ENCODE assay signal across 22 mouse cellular contexts in the genomic region with DNA sequence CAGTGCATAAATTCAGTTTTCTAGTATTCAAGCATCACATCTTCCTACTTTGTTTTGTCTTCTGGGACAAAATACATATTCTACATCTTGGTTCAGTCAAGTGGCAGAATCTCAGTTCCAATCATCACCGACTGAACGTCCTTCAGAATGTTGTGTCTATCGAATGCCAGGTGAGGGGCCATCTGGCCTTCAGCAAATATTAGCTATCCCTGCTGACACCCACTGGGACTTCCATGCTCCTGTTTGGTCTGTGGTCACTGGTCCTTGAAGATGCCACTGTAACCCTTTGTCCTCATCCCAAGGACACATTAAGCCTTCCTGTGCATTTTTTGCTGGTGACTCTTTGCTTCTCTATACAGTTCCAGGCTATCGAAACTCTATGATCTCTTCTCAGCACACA.
DNase-seq lines count a peak whose midpoint lies in the region; ATAC-seq and TF ChIP-seq lines count a peak whose summit lies in the region.
"Had no signal": no experiment of that assay in that cellular context is flagged by ENCODE, and none has a peak within 500 bp of the region (broad histone marks: within the 10 kb centered on the region; RNA-seq: fewer than 3 reads in every experiment).

No protein-coding gene starts in this region.

- H3K4me2 ChIP-seq in hindbrain, postnatal 0 days (ENCODE audit: low read depth, low read length), result no peak overlapping the region
- no peak overlapping the region for H3K4me2 ChIP-seq in hindbrain, embryonic 11.5 days (replicated peaks; ENCODE audit: low read depth, low read length)
- H3K4me2 ChIP-seq: embryonic facial prominence, embryonic 15.5 days; heart, embryonic 11.5 days; hindbrain, embryonic 15.5 days had no signal

- peak; percentile 7 for DNase-seq in hindbrain, postnatal 0 days (ENCODE audit: low spot score)
- no peak for DNase-seq in hindbrain, embryonic 11.5 days (ENCODE audit: low spot score)
- peak; percentile 20 for DNase-seq in cerebellum, adult 11 months
- DNase-seq in cerebellum, adult 8-10 months, result peak; percentile 19
- peak; percentile 48 to 71 for DNase-seq in cerebellum, postnatal 14 days
- no peak for DNase-seq in frontal cortex, postnatal 36 days (ENCODE audit: low spot score in 2 of 2)
- DNase-seq in kidney, adult 18-20 months, result no peak
- no peak for DNase-seq in liver
- DNase-seq: adrenal gland, adult 2 months; adrenal gland, postnatal 25 days; embryo, embryonic 11 days; gastrocnemius, postnatal 10 days; heart, adult 2 months; kidney, adult 11 months had no signal

- 85% methylated on average over 4 of the region's 4 CpGs for WGBS in hindbrain, postnatal 0 days
- WGBS in hindbrain, embryonic 11.5 days, result 93% methylated on average over 4 of the region's 4 CpGs

- H3K4me3 ChIP-seq in hindbrain, postnatal 0 days (ENCODE audit: low read length), result no peak overlapping the region
- no peak overlapping the region for H3K4me3 ChIP-seq in hindbrain, embryonic 11.5 days (ENCODE audit: low read depth, low read length)
- H3K4me3 ChIP-seq: embryonic facial prominence, embryonic 15.5 days; erythroblast, embryonic 14.5 days; forebrain, embryonic 10.5 days; heart, adult 2 months; hindbrain, embryonic 10.5 days; hindbrain, embryonic 15.5 days had no signal

- no peaks in the 10 kb centered on the region for H3K36me3 ChIP-seq in hindbrain, postnatal 0 days (ENCODE audit: insufficient read depth, low read length)
- no peaks in the 10 kb centered on the region for H3K36me3 ChIP-seq in hindbrain, embryonic 11.5 days (ENCODE audit: control insufficient read depth, insufficient read depth, low read length)
- H3K36me3 ChIP-seq: embryonic facial prominence, embryonic 15.5 days; forebrain, embryonic 10.5 days; hindbrain, embryonic 10.5 days; hindbrain, embryonic 15.5 days had no signal

- H3K4me1 ChIP-seq in hindbrain, postnatal 0 days (ENCODE audit: insufficient read depth, low read length), result no peaks in the 10 kb centered on the region
- H3K4me1 ChIP-seq in hindbrain, embryonic 11.5 days (replicated peaks; ENCODE audit: control insufficient read depth, insufficient read depth, low read length), result no peaks in the 10 kb centered on the region
- H3K4me1 ChIP-seq: embryonic facial prominence, embryonic 15.5 days; forebrain, embryonic 10.5 days; hindbrain, embryonic 10.5 days; hindbrain, embryonic 15.5 days had no signal

- H3K9me3 ChIP-seq in hindbrain, postnatal 0 days (ENCODE audit: low read length), result no peaks in the 10 kb centered on the region
- no peaks in the 10 kb centered on the region for H3K9me3 ChIP-seq in hindbrain, embryonic 11.5 days (ENCODE audit: control insufficient read depth, low read length)
- H3K9me3 ChIP-seq: embryonic facial prominence, embryonic 15.5 days; forebrain, embryonic 10.5 days; hindbrain, embryonic 10.5 days; hindbrain, embryonic 15.5 days had no signal

- no peak for TF ChIP-seq CTCF in hindbrain, postnatal 0 days (IDR thresholded peaks at IDR 0.05; ENCODE audit: low read depth)

- H3K27ac ChIP-seq in hindbrain, postnatal 0 days, result no peak overlapping the region
- H3K27ac ChIP-seq in hindbrain, embryonic 11.5 days (ENCODE audit: low read depth, low read length), result no peak overlapping the region
- H3K27ac ChIP-seq: embryonic facial prominence, embryonic 15.5 days; forebrain, embryonic 10.5 days; heart, adult 2 months; hindbrain, embryonic 10.5 days; hindbrain, embryonic 15.5 days had no signal

- H3K9ac ChIP-seq in hindbrain, postnatal 0 days (replicated peaks; ENCODE audit: low read length), result no peak overlapping the region
- no peak overlapping the region for H3K9ac ChIP-seq in hindbrain, embryonic 11.5 days (ENCODE audit: low read depth, low read length)
- H3K9ac ChIP-seq: embryonic facial prominence, embryonic 15.5 days; hindbrain, embryonic 15.5 days had no signal

- no peaks in the 10 kb centered on the region for H3K27me3 ChIP-seq in hindbrain, postnatal 0 days (ENCODE audit: insufficient read depth, low read length)
- no peaks in the 10 kb centered on the region for H3K27me3 ChIP-seq in hindbrain, embryonic 11.5 days (ENCODE audit: control insufficient read depth, insufficient read depth, low read length)
- H3K27me3 ChIP-seq: CH12.LX; embryonic facial prominence, embryonic 15.5 days; hindbrain, embryonic 15.5 days had no signal

- ATAC-seq in hindbrain, postnatal 0 days, result no peak
- no peak for ATAC-seq in hindbrain, embryonic 11.5 days (ENCODE audit: low FRiP score)
- ATAC-seq: forebrain, embryonic 14.5 days had no signal

Comparison
In these comparisons a context has a peak if more than half of its experiments do, and no peak if none do; other contexts are left out.
1. DNase-seq: peak in hindbrain, postnatal 0 days (single experiment), cerebellum, adult 11 months (single experiment), cerebellum, adult 8-10 months (single experiment) and cerebellum, postnatal 14 days (2 of 2); none in hindbrain, embryonic 11.5 days (single experiment), frontal cortex, postnatal 36 days (0 of 2), kidney, adult 18-20 months (single experiment) and liver (single experiment).